Mouse (Mus musculus) left cerebral cortex, adult 2 months (tissue): ENCODE measurements at regions not wholly inside any gene's neighbourhood (a gene's known extent, or its start where the extent isn't known, plus 50 kb on each side); places are given as distances from the start of the nearest gene placed in this dataset.
A peak's percentile ranks its signal among the peaks of the same experiment; 100 is the strongest.

Source experiments
- DNase-seq, 2 experiments: peaks; one replicate each; pipeline ENCODE4 v3.0.0; 2021 to 2022; ENCODE audit warnings: low spot score in 2 of 2, mixed read lengths in 1 of 2; ENCODE audit errors: extremely low spot score in 1 of 2
- H3K27ac ChIP-seq: fragments of 200-600 bp; 2 replicates; pipeline ENCODE4 v1.8.1; 2022
- H3K4me3 ChIP-seq: fragments of 200-600 bp; 2 replicates; pipeline ENCODE4 v1.8.1; 2022
- CTCF ChIP-seq: fragments of 200-600 bp; IDR thresholded peaks from 2 replicates; pipeline ENCODE4 v1.8.1; 2022; ENCODE audit warnings: antibody characterized with exemption, mild to moderate bottlenecking, moderate library complexity
- intact Hi-C: fragments of 180-260 bp; cut with DNase I; formaldehyde crosslinking; loops from one replicate; pipeline ENCODE4 v1.15.1; 2025

DNA sequence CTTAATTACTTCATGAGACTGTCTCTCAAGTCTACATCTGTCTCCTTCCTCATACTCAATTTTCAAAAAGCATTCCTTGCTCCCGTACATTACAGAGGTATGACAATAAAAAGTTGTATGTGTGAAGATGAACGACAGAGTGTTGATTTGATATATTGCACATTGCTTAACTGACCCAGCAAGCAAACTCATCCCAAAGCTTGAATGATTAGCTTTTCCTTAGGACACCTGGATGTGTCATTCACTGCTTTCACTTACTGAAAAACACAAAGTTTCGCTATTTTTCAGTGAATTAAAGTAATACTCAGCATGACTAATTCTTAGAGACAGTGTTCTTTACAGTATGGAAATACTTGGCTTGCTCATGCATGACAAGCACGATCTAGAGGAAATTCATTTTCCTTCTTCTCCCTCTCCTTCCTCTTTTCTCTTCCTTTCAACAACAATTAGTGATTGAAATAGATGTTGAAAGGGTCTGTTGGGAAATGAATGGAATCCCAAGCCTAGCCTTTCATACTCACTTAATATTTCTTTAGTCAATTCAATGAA is 159.5 kb upstream of the Prkcq start:
- intact Hi-C loops: loop anchor here (5.0 kb wide), 1 partner anchor 225 kb away; no protein-coding TSS in a partner anchor
- H3K4me3 ChIP-seq: no peak overlapping the region
- no peak overlapping the region for H3K27ac ChIP-seq
- TF ChIP-seq CTCF: no peak
- no peak for DNase-seq

GRCm38 (mm10) chr2:11013154-11013553 is 158.8 kb upstream of the Prkcq start:
- Histone ChIP-seq H3K4me3 (no peak overlapping the region), H3K27ac (no peak overlapping the region)
- DNase-seq: peak in 1 of 2 experiments; percentile 10
- intact Hi-C loops: loop anchor here (5.0 kb wide), 1 partner anchor 226 kb away; no protein-coding TSS in a partner anchor
- no peak for TF ChIP-seq CTCF

DNA sequence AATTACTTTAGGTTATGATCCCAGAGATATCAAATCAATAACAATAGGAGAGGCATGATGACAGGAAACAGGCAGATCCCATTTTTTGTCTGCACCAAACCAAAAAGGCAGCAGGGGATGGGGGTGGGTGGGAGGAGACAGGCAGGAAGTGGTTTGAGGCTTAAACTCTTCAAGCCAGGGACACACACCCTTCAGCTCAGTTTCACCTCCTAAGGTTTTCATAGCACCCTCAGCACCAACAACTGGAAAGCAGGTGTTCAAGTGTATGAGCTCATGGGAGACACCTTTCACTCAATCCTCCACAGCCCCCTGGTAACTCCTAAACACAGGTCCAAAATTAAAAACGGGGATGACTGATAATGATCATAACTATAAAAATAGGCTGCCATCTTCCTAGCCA is 155.5 kb upstream of the Prkcq start:
- intact Hi-C loops: no loop called here
- no peak for TF ChIP-seq CTCF
- Histone ChIP-seq H3K27ac (no peak overlapping the region), H3K4me3 (no peak overlapping the region)
- DNase-seq: no peak

GRCm38 (mm10) chr2:11032891-11033290 is 139.0 kb upstream of the Prkcq start:
- intact Hi-C loops: no loop called here
- H3K4me3 ChIP-seq: no peak overlapping the region
- TF ChIP-seq CTCF: no peak
- no peak overlapping the region for H3K27ac ChIP-seq
- DNase-seq: no peak

GRCm38 (mm10) chr2:11034178-11034577 is 137.7 kb upstream of the Prkcq start:
- no peak overlapping the region for H3K4me3 ChIP-seq
- no peak for TF ChIP-seq CTCF
- no peak overlapping the region for H3K27ac ChIP-seq
- intact Hi-C loops: no loop called here
- no peak for DNase-seq

- DNase-seq: no peak
- no peak for TF ChIP-seq CTCF
- Histone ChIP-seq H3K4me3 (no peak overlapping the region), H3K27ac (no peak overlapping the region)
- intact Hi-C loops: no loop called here
These were observed 134.6 kb upstream of the Prkcq start for GRCm38 (mm10) chr2:11037343-11037742.

DNA sequence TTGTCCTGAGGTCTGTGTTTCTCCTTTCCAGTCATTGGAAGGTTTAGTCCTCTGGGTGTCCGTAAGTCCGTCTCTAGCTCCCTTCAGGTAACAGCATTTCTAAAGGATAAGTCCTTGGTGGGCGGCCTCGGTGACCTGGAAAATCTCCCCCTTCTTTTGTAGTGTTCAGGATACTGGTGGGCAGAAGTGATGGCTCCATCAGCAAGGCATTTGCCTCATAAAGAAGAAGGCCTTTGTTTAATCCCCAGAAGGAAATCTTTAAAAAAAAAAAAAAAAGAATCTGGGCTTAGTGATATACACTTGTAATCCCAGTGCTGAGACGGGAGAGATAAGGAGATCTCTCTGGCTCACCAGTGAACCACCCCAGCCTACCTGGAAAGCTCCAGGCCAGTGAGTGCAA is 133.5 kb upstream of the Prkcq start:
- Histone ChIP-seq H3K27ac (no peak overlapping the region), H3K4me3 (no peak overlapping the region)
- intact Hi-C loops: no loop called here
- DNase-seq: no peak
- no peak for TF ChIP-seq CTCF

- no peak for TF ChIP-seq CTCF
- DNase-seq: no peak
- intact Hi-C loops: no loop called here
- Histone ChIP-seq H3K27ac (no peak overlapping the region), H3K4me3 (no peak overlapping the region)
These were observed 131.9 kb upstream of the Prkcq start for GRCm38 (mm10) chr2:11040005-11040404.

- intact Hi-C loops: no loop called here
- TF ChIP-seq CTCF: no peak
- H3K27ac ChIP-seq: no peak overlapping the region
- no peak for DNase-seq
- no peak overlapping the region for H3K4me3 ChIP-seq
These were observed 127.1 kb upstream of the Prkcq start for GRCm38 (mm10) chr2:11044727-11045274.

GRCm38 (mm10) chr2:11051621-11052020 is 120.3 kb upstream of the Prkcq start:
- no peak for DNase-seq
- intact Hi-C loops: no loop called here
- no peak overlapping the region for H3K27ac ChIP-seq
- no peak overlapping the region for H3K4me3 ChIP-seq
- no peak for TF ChIP-seq CTCF

GRCm38 (mm10) chr2:11059731-11060425 is 112.0 kb upstream of the Prkcq start:
- no peak overlapping the region for H3K4me3 ChIP-seq
- peak; percentile 67 to 69 for DNase-seq
- TF ChIP-seq CTCF: peak; percentile 91
- H3K27ac ChIP-seq: no peak overlapping the region
- intact Hi-C loops: loop anchor here (1.0 to 10.0 kb wide), 5 partner anchors 138 to 955 kb away; no protein-coding TSS in a partner anchor

GRCm38 (mm10) chr2:11067384-11067783 is 104.5 kb upstream of the Prkcq start:
- no peak for DNase-seq
- no peak for TF ChIP-seq CTCF

More at GRCm38 (mm10) chr2:11067384-11067783, 104.5 kb upstream of the Prkcq start:
- Histone ChIP-seq H3K27ac (no peak overlapping the region), H3K4me3 (no peak overlapping the region)
- intact Hi-C loops: loop anchor here (10.0 kb wide), 1 partner anchor 963 kb away; no protein-coding TSS in a partner anchor
